Mouse (Mus musculus) ES-Bruce4 (cell line): ENCODE data around the gene Acsbg2.

ENCODE experiments used
- CTCF ChIP-seq: IDR thresholded peaks from one replicate; pipeline ENCODE4 v1.8.1; 2011; ENCODE audit warnings: low read depth, low read length
- EP300 ChIP-seq: IDR thresholded peaks from 2 replicates; pipeline ENCODE4 v1.6.1; 2011; ENCODE audit warnings: low read depth, low read length; ENCODE audit not compliant: insufficient read depth

- TF ChIP-seq CTCF = no peak
- peak; percentile 76; the same call in 1 of the 2 replicates for TF ChIP-seq EP300
These were observed 9.4 kb upstream of the Acsbg2 start for GRCm38 (mm10) chr17:56883612-56884011.
